Mouse (Mus musculus): ENCODE results near the gene Cyp2d10. TPM values are rescaled to one million over a fixed set of nuclear protein-coding genes. Genes with fewer than 3 reads are reported as not detected.

Cyp2d10 gene
- polyA plus RNA-seq, 1 experiment from 2014 or later, result not detected

GRCm38 (mm10) chr15:82358431-82359260, 48.3 kb downstream of the Cyp2d10 start:
- WGBS (ENCODE audit: missing documents), result 81% methylated on average over 22 of the region's 22 CpGs
- no peak overlapping the region for H3K4me3 ChIP-seq (ENCODE audit: inconsistent target)
- H3K27ac ChIP-seq, result no peak overlapping the region

GRCm38 (mm10) chr15:82354126-82354945, 52.7 kb downstream of the Cyp2d10 start, which contains the start of gene Ndufa6:
Gene Ndufa6, minus strand, starts transcription at chr15:82354322.
- WGBS (ENCODE audit: missing documents), result 2% methylated on average over 57 of the region's 57 CpGs
- peak within 1 kb of the TSS; percentile 94 for H3K4me3 ChIP-seq (ENCODE audit: inconsistent target)
- peak within 1 kb of the TSS; percentile 70 for H3K27ac ChIP-seq
- peaks cover 14% of the 10 kb centered on the region for H3K36me3 ChIP-seq (ENCODE audit: inconsistent target)
- peaks cover 47% of the 10 kb centered on the region for H3K79me2 ChIP-seq (ENCODE audit: inconsistent target)

More at GRCm38 (mm10) chr15:82358431-82359260, 48.3 kb downstream of the Cyp2d10 start:
- Histone ChIP-seq H3K36me3 (ENCODE audit: inconsistent target) (no peaks in the 10 kb centered on the region), H3K79me2 (ENCODE audit: inconsistent target) (peaks cover 4% of the 10 kb centered on the region)

- Histone ChIP-seq H3K36me3 (ENCODE audit: inconsistent target) (peaks cover 18% of the 10 kb centered on the region), H3K79me2 (ENCODE audit: inconsistent target) (peaks cover 51% of the 10 kb centered on the region), H3K4me3 (ENCODE audit: inconsistent target) (peak overlapping the region; percentile 94), H3K27ac (peak overlapping the region; percentile 70)
- whole genome bisulfite sequencing (ENCODE audit: missing documents), result 1% methylated on average over 17 of the region's 23 CpGs
These were observed 53.3 kb downstream of the Cyp2d10 start for GRCm38 (mm10) chr15:82353745-82354113.

- H3K79me2 ChIP-seq (ENCODE audit: inconsistent target), result peaks cover 51% of the 10 kb centered on the region
- WGBS (ENCODE audit: missing documents), result 27% methylated on average over 14 of the region's 14 CpGs
- H3K27ac ChIP-seq, result peak overlapping the region; percentile 70
- peaks cover 19% of the 10 kb centered on the region for H3K36me3 ChIP-seq (ENCODE audit: inconsistent target)
- peak overlapping the region; percentile 94 for H3K4me3 ChIP-seq (ENCODE audit: inconsistent target)
These were observed 53.8 kb downstream of the Cyp2d10 start for GRCm38 (mm10) chr15:82353078-82353744.

Other genes starting within 250 kb of the Cyp2d10 start
- gene Shisa8, start 194.4 kb downstream of the Cyp2d10 start, polyA plus RNA-seq (2018), result not detected in 3 replicates
- 0.09 TPM in 1 of 3 replicates, not detected in the others for gene Tnfrsf13c, start 182.8 kb downstream of the Cyp2d10 start, polyA plus RNA-seq (2018)
- 0.32 to 3.8 TPM (median 0.76 TPM) in 3 replicates for gene Cenpm, start 162.4 kb downstream of the Cyp2d10 start, polyA plus RNA-seq (2018)
- not detected in 3 replicates for gene 1500009C09Rik, start 154.8 kb downstream of the Cyp2d10 start, polyA plus RNA-seq (2018)
- 0.17 TPM in 1 of 3 replicates, not detected in the others for gene Sept3, start 132.3 kb downstream of the Cyp2d10 start, polyA plus RNA-seq (2018)
- gene Wbp2nl, start 108.2 kb downstream of the Cyp2d10 start, polyA plus RNA-seq (2018), result not detected in 3 replicates
- 77.0 to 153 TPM (median 125 TPM) in 3 replicates for gene Naga, start 68.3 kb downstream of the Cyp2d10 start, polyA plus RNA-seq (2018)
- gene Pheta2, start 68.3 kb downstream of the Cyp2d10 start, polyA plus RNA-seq (2018), result 0.70 to 1.6 TPM (median 1.00 TPM) in 3 replicates
- 151 to 223 TPM (median 166 TPM) in 3 replicates for gene Smdt1, start 68.2 kb downstream of the Cyp2d10 start, polyA plus RNA-seq (2018)
- gene Ndufa6, start 52.9 kb downstream of the Cyp2d10 start, polyA plus RNA-seq (2018), result 111 to 200 TPM (median 159 TPM) in 3 replicates
- not detected in 3 replicates for gene Cyp2d22, start 26.9 kb downstream of the Cyp2d10 start, polyA plus RNA-seq (2018)
- gene Cyp2d11, start 13.2 kb downstream of the Cyp2d10 start, polyA plus RNA-seq (2018), result not detected in 3 replicates
- gene Cyp2d9, start 26.2 kb upstream of the Cyp2d10 start, polyA plus RNA-seq (2018), result not detected in 3 replicates
- gene Cyp2d12, start 147.9 kb upstream of the Cyp2d10 start, polyA plus RNA-seq (2018), result not detected in 3 replicates
- not detected in 3 replicates for gene Cyp2d34, start 213.8 kb upstream of the Cyp2d10 start, polyA plus RNA-seq (2018)